Mouse (Mus musculus) embryonic fibroblast, embryonic 13.5 days (primary cell): Measurements from ENCODE around the gene Qrich1.

Source experiments
- CTCF ChIP-seq: IDR thresholded peaks from 2 replicates; pipeline ENCODE4 v1.5.1; 2011; ENCODE audit warnings: mild to moderate bottlenecking, control low read depth, low read length, moderate library complexity, borderline replicate concordance; ENCODE audit not compliant: insufficient read depth
- POLR2A ChIP-seq: IDR thresholded peaks from 2 replicates; pipeline ENCODE4 v1.6.1; 2011; ENCODE audit warnings: low read depth, mild to moderate bottlenecking, control low read depth, low read length, moderate library complexity

DNA sequence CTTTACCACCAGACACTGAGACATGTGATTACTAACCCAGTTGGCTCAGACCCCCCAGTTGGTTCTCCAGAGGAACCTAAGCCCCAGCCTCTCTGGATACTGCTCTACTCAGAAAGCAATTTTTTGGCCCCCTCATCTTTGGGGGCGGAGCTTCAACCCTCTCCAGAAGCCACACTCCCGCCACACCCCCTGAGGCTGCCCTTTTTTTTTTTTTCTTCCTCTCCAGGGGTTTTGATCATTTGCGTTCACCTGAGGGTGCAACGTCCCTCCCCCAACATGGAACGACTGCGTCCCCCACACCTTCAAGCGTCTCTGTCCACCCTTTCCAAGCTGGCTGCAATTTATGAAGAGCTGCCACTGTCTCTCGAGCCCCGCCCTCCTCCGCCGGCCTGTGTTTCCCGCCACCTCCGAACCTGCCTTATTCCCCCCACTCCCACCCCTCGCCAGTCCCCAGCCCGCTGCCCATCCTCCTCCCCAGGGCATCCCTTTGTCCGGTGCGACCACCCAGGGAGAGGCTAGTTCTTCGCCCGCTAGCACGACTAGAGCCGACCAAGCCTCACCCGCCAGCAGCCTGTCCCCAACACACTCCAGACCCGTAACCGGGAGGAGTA is 61.4 kb downstream of the Qrich1 start:
- no peak for TF ChIP-seq CTCF
- no peak for TF ChIP-seq POLR2A
